Mouse (Mus musculus) heart, adult 2 months (tissue): ENCODE data around the gene Ube2v1.

Experiments
- CTCF ChIP-seq: fragments of 200-600 bp; IDR thresholded peaks from 2 replicates; pipeline ENCODE4 v1.8.1; 2022; ENCODE audit warnings: antibody characterized with exemption, mild to moderate bottlenecking, moderate library complexity
- EP300 ChIP-seq: fragments of 200-500 bp; IDR thresholded peaks from 2 replicates; pipeline ENCODE4 v1.6.1; 2011; ENCODE audit warnings: low read depth, low read length, control low read depth; ENCODE audit not compliant: insufficient read depth

DNA sequence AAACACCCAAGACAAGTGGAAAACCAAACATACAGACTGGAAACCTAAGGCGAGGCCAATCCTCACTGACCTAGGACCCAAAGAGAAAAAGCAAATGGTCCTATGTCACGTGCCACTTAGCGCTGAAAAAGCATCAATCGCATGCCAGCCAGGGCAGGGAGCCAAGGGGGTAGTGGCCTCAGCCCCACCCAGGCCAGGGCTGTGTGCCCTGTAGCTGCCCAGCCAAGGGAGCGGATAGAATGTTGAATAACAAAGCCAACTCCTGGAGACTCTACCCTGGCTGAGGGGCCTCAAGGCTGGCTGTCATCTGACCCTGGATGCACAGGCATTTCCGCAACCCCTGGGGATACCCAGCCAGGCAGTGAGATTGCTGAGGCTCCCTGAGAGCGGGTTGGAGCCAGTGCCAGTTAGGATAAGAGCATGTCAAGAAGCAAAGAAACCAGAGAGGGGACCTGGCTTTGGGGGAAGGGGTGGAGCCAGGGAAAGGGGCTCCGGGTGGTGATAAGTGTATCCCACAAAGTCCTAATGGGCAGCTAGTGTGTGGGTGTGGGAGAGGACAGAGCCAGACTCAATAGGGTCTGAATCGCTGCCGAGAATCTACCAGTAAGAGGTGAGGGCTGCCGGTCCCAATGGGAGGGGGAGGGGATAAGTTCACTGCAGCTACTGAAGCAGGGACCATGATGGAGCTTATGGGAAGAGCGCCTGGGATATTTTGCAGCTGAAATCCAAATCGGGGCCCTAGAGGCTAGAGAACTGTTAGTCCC is 28.1 kb upstream of the Ube2v1 start:
- TF ChIP-seq CTCF (no peak), EP300 (no peak)
